Mouse (Mus musculus): ENCODE data around the gene Rmdn3.
A peak's percentile ranks its signal among the peaks of the same experiment; 100 is the strongest.

Rmdn3 gene

GRCm38 (mm10) chr2:119167866-119168256 lies 11.0 kb upstream of the Rmdn3 start:
- no peak for DNase-seq (ENCODE audit: low read depth)

DNA sequence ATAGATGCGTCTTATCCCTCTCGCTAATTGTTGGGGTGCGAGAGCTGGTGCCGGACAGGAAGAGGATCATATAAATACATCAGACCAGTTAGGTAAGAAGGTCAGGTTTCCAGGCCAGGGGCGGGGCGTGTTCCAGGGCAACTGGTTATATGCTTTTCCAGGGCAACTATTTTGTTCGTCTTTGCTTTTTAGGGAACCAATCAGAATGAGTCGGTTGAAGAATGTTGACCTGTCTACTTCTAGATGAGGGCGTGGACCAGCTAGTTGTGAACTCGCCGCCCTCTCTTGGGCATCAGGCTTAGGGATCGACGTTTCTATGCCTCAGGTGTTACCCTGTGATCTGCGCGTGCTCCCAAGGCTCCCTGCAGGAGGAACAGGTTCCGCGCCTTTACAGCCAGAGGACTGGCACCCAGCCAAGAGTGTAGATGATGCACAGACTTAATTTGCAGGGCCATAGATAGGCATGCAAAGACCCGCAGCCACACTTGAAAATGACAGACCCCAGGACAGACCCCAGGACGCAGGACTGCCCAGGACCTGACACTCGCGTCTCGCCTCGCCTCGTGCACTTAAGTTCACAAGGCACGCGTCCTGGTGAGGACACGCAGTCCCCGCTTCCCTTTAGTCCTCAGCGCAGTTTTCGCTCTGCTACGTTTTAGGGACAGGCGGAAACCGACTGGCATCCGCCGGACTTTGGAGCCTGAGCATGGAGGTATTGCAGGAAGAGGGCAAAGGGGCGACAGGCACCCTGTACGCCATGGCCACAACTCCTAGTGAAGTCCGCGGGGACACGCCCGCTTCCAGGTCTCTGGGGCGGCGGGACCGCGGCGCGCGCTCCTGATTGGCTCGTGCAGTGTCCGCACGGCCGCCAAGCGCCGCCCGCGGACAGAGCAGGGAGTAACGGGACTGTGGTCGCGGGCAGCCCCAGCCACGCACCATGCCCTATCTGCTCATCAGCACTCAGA lies 10.3 kb upstream of the Rmdn3 start, which contains the start of gene Gchfr:
Gene Gchfr (plus strand): TSS at position 873 of the 965 bp plus-strand sequence.
- DNase-seq (ENCODE audit: low read depth): no peak

DNA sequence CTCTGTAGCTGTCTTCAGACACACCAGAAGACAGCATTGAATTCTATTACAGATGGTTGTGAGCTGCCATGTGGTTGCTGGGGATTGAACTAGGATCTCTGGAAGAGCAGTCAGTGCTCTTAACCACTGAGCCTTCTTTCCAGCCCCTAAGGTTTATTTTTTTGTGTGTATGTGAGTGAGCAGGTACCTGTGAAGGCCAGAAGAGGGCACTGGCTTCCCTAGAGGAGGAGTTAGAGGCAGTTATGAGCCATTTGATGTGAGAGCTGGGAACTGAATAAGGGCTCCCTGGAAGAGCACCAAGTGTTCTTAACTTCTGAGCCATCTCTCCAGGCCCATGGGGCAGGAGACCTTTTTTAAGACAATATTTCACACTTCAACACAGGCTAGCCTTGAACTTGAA lies 8.6 kb upstream of the Rmdn3 start:
- no peak for DNase-seq (ENCODE audit: low read depth)

- DNase-seq (ENCODE audit: low read depth): no peak
These were observed 7.2 kb upstream of the Rmdn3 start for GRCm38 (mm10) chr2:119163999-119164398.

DNA sequence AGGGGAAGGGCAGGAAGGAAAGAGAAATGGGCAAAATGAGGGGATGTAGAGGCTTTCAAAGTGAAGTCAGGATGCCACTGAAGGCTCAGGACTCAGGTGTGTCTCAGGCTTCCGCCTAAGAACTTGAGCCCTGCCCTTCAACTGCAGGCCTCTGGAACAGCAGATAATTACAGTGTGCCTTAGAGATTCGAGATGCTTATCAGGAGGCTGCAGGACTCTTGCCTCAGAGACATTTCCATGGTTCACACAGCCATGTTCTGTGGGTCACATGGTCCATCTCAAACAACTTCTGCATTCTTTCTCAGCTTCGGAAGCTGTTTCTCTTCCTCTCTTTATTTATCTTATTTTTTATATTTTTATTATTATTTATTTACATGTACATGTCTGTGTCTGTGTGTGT lies 6.3 kb upstream of the Rmdn3 start:
- no peak for DNase-seq (ENCODE audit: low read depth)

DNA sequence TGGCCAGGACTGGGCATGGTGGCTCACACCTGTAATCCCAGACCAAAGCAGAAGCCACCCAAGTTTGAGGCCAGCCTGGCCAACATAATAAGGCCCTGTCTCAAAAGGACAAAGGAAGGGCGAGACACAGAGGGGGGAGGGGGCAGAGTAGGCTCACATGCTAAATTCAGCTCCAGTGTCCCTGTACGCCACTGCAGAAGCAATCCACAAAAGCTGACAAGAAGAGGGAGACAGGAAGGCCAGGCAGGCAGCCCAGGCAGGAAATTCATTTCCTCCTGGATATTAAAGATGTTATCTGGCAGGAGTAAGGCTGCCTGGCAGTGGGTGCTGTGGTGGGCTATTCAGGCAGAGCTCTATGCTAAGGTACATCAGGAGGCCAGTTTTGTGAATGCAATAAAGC lies 4.4 kb upstream of the Rmdn3 start:
- DNase-seq (ENCODE audit: low read depth): no peak

DNA sequence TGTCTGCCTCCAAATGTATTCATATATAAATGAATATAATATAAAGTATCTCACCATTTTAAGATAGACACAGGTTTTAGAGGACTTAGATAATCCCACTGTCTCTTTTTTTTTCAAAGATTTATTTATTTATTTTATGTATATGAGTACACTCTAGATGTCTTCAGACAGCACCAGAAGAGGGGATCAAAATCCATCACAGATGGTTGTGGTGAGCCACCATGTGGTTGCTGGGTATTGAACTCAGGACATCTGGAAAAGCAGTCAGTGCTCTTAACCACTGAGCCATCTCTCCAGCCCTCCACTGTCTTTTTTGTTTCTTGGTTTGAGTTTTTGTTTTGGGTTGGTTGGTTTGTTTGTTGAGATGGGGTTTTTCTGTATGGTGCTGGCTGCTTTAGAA lies 1.0 kb upstream of the Rmdn3 start:
- no peak for DNase-seq (ENCODE audit: low read depth)

DNA sequence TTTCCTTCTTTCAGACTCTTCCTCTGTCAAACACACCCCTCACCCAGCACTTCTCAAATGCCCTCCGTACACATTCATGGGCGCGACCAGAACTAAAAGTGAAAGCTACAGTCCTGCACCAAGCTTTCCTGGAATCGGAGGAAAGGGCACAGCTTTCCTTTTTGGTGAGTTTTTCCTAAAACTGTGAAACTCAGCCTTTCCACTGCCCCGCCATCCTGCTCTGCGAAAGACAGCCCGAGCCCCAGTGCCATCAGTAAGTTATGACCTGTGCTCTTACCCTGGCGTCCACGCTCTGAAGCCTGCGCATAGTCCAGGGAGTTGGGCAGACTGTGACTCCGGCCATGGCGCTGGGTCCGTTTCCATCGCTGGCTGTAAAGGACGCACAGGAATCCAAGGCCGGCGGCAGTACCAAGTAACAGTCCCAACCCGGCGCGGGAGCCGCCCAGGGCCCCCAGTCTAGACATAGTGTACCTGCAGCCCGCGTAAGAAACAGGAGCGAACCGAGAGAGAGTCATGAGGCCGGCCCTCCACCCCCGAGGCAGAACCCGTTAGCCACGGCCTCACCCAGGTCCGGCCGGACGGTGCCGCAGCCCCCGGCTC lies 653 bp downstream of the Rmdn3 start:
- DNase-seq (ENCODE audit: low read depth): no peak

DNA sequence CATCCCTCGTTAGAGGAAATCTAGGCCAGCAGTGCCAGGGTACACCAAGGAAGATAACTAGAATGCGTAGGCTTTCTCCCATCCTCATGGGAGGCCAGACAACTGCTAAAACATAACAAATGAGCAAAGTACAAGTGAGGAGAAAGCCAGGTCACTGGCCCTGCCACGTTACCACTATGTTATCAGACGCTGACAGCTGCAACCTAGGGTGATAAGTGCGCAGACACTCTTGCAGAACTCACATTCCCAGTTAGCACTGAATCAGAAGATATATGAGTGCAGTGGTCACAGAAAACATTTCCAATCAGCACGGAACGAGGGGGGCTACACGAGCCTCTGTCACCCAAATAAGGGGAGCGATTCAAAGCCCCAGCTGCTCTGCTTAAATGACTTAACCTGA lies 1.4 kb downstream of the Rmdn3 start:
- DNase-seq (ENCODE audit: low read depth): peak; percentile 48

GRCm38 (mm10) chr2:119154683-119155082 lies 2.2 kb downstream of the Rmdn3 start:
- no peak for DNase-seq (ENCODE audit: low read depth)

- DNase-seq (ENCODE audit: low read depth): no peak
These were observed 4.6 kb downstream of the Rmdn3 start for GRCm38 (mm10) chr2:119152255-119152654.

GRCm38 (mm10) chr2:119147775-119148174 lies 9.1 kb downstream of the Rmdn3 start:
- no peak for DNase-seq (ENCODE audit: low read depth)

- no peak for DNase-seq (ENCODE audit: low read depth)
These were observed 9.6 kb downstream of the Rmdn3 start for GRCm38 (mm10) chr2:119147160-119147678.

- no peak for DNase-seq (ENCODE audit: low read depth)
These were observed 10.4 kb downstream of the Rmdn3 start for GRCm38 (mm10) chr2:119146435-119146834.

DNA sequence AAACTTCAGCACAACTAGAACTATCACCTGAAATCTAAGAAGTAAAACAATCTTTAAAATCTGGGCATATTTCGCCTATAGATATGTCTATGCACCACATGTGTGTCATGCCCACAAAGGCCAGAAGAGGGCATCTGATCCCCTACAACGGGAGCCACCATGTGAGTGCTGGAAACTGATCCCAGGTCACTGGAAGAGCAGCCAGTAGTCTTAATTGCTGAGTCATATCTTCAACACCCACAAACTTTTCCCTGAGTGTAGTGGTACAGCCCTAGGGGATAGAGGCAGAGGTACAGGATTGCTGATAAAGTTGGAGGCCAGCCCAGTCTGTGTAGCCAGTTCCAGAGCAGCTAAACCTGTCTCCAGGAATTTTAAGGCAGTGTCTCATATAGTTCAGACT lies 11.6 kb downstream of the Rmdn3 start:
- DNase-seq (ENCODE audit: low read depth): no peak

GRCm38 (mm10) chr2:119136346-119136898 lies 20.4 kb downstream of the Rmdn3 start:
- peak; percentile 29 for DNase-seq (ENCODE audit: low read depth)

GRCm38 (mm10) chr2:119113121-119113925 lies 43.5 kb downstream of the Rmdn3 start:
- DNase-seq (ENCODE audit: low read depth): no peak

- DNase-seq (ENCODE audit: low read depth): peak; percentile 76
These were observed 44.3 kb downstream of the Rmdn3 start, which contains the start of gene Rad51 for GRCm38 (mm10) chr2:119112438-119113112. Gene Rad51 (plus strand): TSS chr2:119112793.

GRCm38 (mm10) chr2:119111060-119111459 lies 45.8 kb downstream of the Rmdn3 start:
- DNase-seq (ENCODE audit: low read depth): no peak

- peak; percentile 46 for DNase-seq (ENCODE audit: low read depth)
These were observed 48.3 kb downstream of the Rmdn3 start for GRCm38 (mm10) chr2:119108554-119108953.

DNA sequence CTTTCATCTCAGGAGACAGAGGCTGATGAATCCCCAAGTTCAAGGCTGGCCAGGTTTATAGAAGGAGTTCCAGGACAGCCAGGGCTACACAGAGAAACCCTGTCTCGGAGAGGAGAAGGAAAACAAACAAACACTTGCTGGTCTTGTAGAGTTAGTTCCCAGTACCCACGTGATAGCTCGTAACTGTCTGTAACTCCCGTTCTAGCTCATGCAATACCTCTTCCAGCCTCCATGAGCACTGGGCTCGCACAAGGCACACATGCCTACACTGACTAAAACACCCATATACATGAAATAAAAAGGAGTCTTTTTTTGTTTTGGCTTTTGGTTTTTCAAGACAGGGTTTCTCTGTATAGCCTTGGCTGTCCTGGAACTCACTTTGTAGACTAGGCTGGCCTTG lies 50.3 kb downstream of the Rmdn3 start:
- DNase-seq (ENCODE audit: low read depth): no peak
